Mouse (Mus musculus) G1E-ER4 (cell line): ENCODE measurements around the gene Angpt4. TPM values are rescaled to one million over a fixed set of nuclear protein-coding genes. Genes with fewer than 3 reads are reported as not detected.

Experiments
- GATA1 ChIP-seq: IDR thresholded peaks from one replicate; pipeline ENCODE4 v1.8.0; 2012; ENCODE audit warnings: low read length, inconsistent platforms
- polyA plus RNA-seq: library from polyadenylated mRNA; stranded (reverse); fragments of >175 nt; gene quantifications from 2 replicates; pipeline ENCODE4 v1.2.3, GENCODE M21; 2012

Gene Angpt4
- polyA plus RNA-seq, 1 experiment = not detected

GRCm38 (mm10) chr2:151903933-151904332 is 7.1 kb upstream of the Angpt4 start:
- no peak for TF ChIP-seq GATA1

- TF ChIP-seq GATA1 = no peak
Measured at GRCm38 (mm10) chr2:151904636-151905035, 6.4 kb upstream of the Angpt4 start.

GRCm38 (mm10) chr2:151907020-151907419 is 4.0 kb upstream of the Angpt4 start:
- TF ChIP-seq GATA1 = no peak

- no peak for TF ChIP-seq GATA1
Measured at GRCm38 (mm10) chr2:151909386-151909785, 1.6 kb upstream of the Angpt4 start.

GRCm38 (mm10) chr2:151910498-151910897 is 512 bp upstream of the Angpt4 start:
- no peak for TF ChIP-seq GATA1

- TF ChIP-seq GATA1 = no peak
Measured at GRCm38 (mm10) chr2:151911751-151912150, 741 bp downstream of the Angpt4 start.

GRCm38 (mm10) chr2:151914120-151914519 is 3.1 kb downstream of the Angpt4 start:
- no peak for TF ChIP-seq GATA1

- no peak for TF ChIP-seq GATA1
Measured at GRCm38 (mm10) chr2:151915111-151915510, 4.1 kb downstream of the Angpt4 start.

- TF ChIP-seq GATA1 = no peak
Measured at GRCm38 (mm10) chr2:151916061-151916831, 5.2 kb downstream of the Angpt4 start.

GRCm38 (mm10) chr2:151919140-151919539 is 8.1 kb downstream of the Angpt4 start:
- TF ChIP-seq GATA1 = no peak

GRCm38 (mm10) chr2:151921068-151921467 is 10.1 kb downstream of the Angpt4 start:
- TF ChIP-seq GATA1 = no peak

GRCm38 (mm10) chr2:151921596-151921995 is 10.6 kb downstream of the Angpt4 start:
- TF ChIP-seq GATA1 = no peak

GRCm38 (mm10) chr2:151924276-151924675 is 13.3 kb downstream of the Angpt4 start:
- no peak for TF ChIP-seq GATA1

- TF ChIP-seq GATA1 = no peak
Measured at GRCm38 (mm10) chr2:151925715-151926114, 14.7 kb downstream of the Angpt4 start.

- no peak for TF ChIP-seq GATA1
Measured at GRCm38 (mm10) chr2:151927103-151927502, 16.1 kb downstream of the Angpt4 start.

GRCm38 (mm10) chr2:151930389-151931074 is 19.5 kb downstream of the Angpt4 start:
- TF ChIP-seq GATA1 = no peak

- no peak for TF ChIP-seq GATA1
Measured at GRCm38 (mm10) chr2:151937893-151938292, 26.9 kb downstream of the Angpt4 start.
